Mouse (Mus musculus): ENCODE results near the gene Krtap31-2.

Krtap31-2 gene

DNA sequence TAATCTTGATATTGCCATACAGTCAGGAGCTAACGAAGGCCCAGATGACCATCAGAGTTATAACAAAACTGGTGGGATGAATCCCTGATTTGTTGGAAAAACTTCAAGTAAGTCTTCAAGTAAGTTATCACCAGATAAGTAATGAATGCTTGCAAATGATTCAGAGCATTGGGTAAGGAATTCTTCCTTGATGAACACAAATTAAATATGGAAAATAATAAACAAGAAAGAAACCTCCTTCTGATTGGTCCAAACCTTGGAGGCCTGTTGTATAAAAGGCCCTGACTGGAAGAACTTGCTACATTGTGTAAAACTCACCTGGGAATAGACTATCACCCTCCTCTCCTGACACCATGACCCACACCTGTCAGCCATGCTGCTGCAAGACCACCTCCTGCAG is at the start of gene Krtap31-2:
Gene Krtap31-2, plus strand, starts transcription at position 301 of the 400 bp plus-strand sequence.
- in situ Hi-C loops (cut with MboI): no loop called here

GRCm38 (mm10) chr11:99907620-99908019 is 28.5 kb upstream of the Krtap31-2 start, which contains the start of gene Krtap31-1:
Gene Krtap31-1, plus strand, starts transcription at chr11:99907920.
- in situ Hi-C loops (cut with MboI): no loop called here

DNA sequence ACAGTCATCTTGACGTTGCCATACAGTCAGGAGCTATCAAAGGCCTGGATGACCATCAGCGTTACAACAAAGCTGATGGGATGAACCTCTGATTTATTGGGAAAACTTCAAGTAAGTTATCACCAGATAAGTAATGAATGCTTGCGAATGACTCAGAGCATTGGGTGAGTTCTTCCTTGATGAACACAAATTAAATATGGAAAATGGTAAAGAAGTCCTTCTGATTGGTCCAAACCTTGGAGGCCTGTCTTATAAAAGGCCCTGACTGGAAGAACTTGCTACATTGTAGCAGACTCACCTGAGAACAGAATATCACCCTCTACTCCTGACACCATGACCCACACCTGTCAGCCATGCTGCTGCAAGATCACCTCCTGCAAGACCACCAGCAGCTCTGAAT is 21.6 kb upstream of the Krtap31-2 start, which contains the start of gene Gm11565:
Gene Gm11565, plus strand, starts transcription at position 301 of the 400 bp plus-strand sequence.
- in situ Hi-C loops (cut with MboI): no loop called here

DNA sequence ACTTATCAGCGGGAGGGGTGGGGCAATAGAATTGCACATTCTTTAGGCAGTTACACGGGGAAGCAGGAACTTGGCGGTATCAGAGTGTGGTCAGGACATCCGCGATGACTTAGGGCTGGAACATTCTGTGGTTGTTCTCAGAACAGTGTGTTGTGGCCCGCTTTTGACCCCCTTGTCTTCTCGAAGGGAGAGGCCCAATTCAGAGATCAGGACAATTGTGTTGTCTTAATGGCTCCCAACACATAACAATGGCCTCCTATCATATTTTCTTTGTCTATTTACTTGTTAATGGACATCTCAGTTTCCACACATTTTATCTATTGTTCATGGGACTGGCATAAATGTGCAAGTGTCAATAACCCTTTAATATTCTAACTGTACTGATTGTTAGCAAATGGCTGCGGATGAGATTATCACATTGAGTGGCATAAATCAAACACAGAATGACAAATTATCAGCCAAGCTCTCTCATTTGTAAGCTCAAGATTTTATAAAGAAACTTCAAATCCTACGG is 1.7 kb downstream of the Krtap31-2 start:
- in situ Hi-C loops (cut with MboI): no loop called here

DNA sequence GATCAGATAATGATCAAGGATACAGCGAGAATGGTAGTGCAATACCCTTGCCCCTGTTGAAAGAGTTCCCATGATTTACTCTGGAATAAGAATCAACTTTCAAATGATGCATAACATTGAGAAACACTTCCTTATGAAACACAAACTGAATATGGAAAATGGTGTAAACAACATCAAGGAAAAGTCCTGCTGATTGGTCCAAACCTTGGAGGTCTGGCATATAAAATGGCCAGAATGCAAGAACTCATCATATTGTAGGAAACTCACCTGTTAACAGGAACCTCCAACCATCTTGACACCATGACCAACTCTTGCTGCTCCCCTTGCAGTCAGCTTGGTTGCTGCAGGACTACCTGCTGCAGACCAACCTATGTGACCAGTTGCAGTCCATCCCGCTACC is 12.1 kb downstream of the Krtap31-2 start, which contains the start of gene Krtap9-5:
Gene Krtap9-5, plus strand, starts transcription at position 301 of the 400 bp plus-strand sequence.
- in situ Hi-C loops (cut with MboI): no loop called here

- in situ Hi-C loops (cut with MboI): no loop called here
Measured at GRCm38 (mm10) chr11:99964213-99964612, 28.1 kb downstream of the Krtap31-2 start.

GRCm38 (mm10) chr11:99965961-99966360 is 29.9 kb downstream of the Krtap31-2 start:
- in situ Hi-C loops (cut with MboI): no loop called here

DNA sequence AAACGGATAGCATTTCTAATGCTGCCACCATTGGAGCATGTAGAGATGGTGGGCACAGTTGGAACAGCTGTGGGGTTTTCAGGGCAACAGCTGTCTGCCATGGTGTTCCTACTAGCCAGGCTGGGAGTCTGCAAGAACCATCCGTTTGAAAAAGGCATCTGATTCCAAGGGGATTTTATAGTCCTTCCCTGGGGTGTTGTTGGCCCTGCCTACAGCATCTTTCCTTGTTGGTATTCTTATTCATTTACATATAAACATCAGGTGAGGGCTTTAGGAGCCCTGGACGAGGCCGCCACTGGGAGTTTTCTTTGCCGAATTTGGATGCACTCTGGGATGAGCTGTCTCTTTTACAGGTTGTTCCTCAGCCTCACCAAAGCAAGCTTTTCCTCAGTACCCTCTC is 42.9 kb downstream of the Krtap31-2 start, which contains the start of gene Krtap29-1:
Gene Krtap29-1, minus strand, starts transcription at position 101 of the 400 bp plus-strand sequence.
- in situ Hi-C loops (cut with MboI): no loop called here

- in situ Hi-C loops (cut with MboI): no loop called here
Measured at GRCm38 (mm10) chr11:99982731-99983130, 46.6 kb downstream of the Krtap31-2 start.

GRCm38 (mm10) chr11:99983442-99983841 is 47.4 kb downstream of the Krtap31-2 start:
- in situ Hi-C loops (cut with MboI): no loop called here

- in situ Hi-C loops (cut with MboI): no loop called here
Measured at GRCm38 (mm10) chr11:99985291-99986092, 49.4 kb downstream of the Krtap31-2 start.

DNA sequence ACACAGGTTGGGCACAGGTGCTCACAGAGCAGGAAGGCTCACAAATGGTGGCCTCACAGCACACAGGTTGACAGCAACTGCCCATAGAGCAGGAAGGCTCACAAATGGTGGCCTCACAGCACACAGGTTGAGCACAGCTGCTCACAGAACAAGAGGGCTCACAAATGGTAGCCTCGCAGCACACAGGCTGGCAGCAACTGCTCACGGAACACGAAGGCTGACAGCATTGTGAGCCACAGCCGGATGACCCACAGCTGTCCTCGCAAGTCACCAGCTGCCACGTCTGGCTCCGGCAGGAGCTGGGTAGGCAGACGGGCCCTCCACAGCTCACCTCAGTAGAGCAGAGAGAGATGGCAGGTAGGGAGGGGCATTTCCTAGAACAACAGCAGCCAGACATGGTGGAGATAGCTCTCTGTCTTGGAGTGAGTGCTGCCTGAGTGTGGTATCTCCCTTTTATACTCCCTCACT is 50.1 kb downstream of the Krtap31-2 start, which contains the start of gene Krtap16-1:
Gene Krtap16-1, minus strand, starts transcription at position 418 of the 468 bp plus-strand sequence.
- in situ Hi-C loops (cut with MboI): no loop called here

Measured in mature B cell (primary cell).